Mouse (Mus musculus): ENCODE measurements at regions not wholly inside any gene's neighbourhood (a gene's known extent, or its start where the extent isn't known, plus 50 kb on each side); places are given as distances from the start of the nearest gene placed in this dataset.

- no peak for DNase-seq (ENCODE audit: low spot score)
Observed at GRCm38 (mm10) chr8:34486433-34487096, 375.0 kb upstream of the Gm10131 start.

GRCm38 (mm10) chr8:34485905-34486304 lies 374.4 kb upstream of the Gm10131 start:
- DNase-seq (ENCODE audit: low spot score), result no peak

- DNase-seq (ENCODE audit: low spot score), result no peak
Observed at GRCm38 (mm10) chr8:34485346-34485745, 373.8 kb upstream of the Gm10131 start.

DNA sequence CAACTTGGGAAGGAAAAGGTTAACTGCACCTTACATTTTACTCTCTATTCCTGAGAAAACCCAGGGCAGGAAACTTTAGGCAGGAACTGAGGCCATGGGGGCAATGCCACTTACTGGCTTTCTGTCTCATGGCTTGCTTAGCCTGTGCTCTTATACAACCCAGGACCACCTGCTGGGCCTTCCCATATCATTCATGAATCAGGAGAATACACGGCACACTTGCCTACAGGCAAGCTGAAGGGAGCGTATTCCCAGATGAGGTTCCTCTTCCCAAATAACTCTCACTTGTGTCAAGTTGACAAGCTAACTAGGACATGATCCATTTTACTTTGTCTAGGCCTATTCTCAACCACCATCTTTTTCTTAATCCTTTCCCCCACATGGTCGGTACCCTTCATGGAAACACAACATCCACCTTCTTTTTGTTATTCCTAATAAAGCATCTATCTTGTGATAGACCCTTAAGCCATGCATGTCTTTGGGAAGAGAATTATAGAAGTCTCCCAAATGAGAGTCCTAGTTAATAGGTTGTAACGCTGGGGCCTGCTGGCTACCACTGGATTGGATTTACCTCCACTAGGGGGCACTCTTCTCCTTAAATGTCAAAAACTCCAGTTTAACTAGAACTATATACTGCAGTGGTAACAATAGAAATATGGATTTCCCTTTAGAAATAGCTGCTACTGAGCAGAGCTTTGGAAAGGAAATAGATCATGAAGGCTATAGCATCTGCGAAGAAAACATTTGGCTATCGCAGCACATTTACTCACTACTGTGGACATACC lies 373.2 kb upstream of the Gm10131 start:
- peak; percentile 23 for DNase-seq (ENCODE audit: low spot score)

- no peak for DNase-seq (ENCODE audit: low spot score)
Observed at GRCm38 (mm10) chr8:34483212-34483611, 371.7 kb upstream of the Gm10131 start.

GRCm38 (mm10) chr8:34482676-34483075 lies 371.1 kb upstream of the Gm10131 start:
- DNase-seq (ENCODE audit: low spot score), result no peak

DNA sequence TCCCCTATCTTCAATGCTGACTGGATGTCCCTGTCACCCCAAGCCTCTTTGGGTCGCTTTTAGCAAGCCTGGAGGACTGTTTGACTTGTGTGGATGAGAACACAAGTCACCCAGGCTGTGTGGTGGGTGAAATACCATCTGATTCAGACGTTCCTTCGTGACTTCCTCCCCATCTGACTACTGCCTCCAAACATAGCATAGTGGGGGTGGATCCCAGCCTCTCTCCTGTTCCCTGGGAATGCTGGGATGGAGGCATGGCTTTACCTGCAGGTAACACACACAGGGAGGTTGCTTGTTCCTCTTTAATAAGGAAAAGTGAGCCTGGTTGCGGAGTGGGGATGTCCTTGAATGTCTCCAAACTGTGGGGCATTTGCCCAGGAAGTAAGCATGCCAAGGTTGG lies 369.0 kb upstream of the Gm10131 start:
- DNase-seq (ENCODE audit: low spot score), result no peak

DNA sequence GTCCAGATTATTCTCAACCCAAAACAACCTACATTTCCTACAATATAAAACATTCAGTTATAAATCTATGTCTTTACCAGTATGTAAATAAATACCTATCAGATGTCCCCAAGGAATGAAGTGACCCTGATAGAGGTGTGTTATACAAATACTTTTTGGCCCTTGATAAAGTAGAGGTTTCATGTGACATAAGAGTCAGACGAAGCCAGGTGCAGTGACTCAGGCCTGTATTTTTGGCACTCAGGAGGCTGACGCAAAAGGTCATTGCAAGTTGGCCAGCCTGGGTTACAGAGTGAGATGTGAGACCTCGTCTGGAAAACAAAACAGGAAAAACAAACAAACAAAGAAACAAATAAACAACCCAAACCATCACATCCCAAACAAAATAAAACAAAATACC lies 367.4 kb upstream of the Gm10131 start:
- DNase-seq (ENCODE audit: low spot score), result no peak

- DNase-seq (ENCODE audit: low spot score), result no peak
Observed at GRCm38 (mm10) chr8:34478465-34478864, 366.9 kb upstream of the Gm10131 start.

- no peak for DNase-seq (ENCODE audit: low spot score)
Observed at GRCm38 (mm10) chr8:34476146-34476820, 364.7 kb upstream of the Gm10131 start.

- DNase-seq (ENCODE audit: low spot score), result no peak
Observed at GRCm38 (mm10) chr8:34474593-34474992, 363.1 kb upstream of the Gm10131 start.

DNA sequence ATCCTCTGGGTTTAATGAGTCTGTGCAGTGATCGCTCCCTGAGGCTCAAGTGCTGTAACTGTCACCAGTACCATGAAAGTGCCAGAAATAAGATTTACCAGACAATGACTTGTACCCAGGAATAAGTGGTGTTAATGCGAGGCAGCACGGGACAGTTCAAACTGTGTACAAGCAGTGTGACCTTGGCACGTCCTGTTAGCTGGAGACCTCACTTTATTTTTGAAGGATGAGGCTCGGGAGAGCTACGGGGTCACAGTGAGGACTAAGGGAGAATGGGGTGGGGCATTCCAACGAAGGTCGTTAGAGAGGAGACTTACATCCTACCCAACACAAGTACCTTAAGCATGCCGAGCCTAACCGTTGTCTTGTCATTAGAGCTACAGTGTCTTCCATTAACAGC lies 362.2 kb upstream of the Gm10131 start:
- DNase-seq (ENCODE audit: low spot score), result no peak

- DNase-seq (ENCODE audit: low spot score), result no peak
Observed at GRCm38 (mm10) chr8:34473301-34473700, 361.8 kb upstream of the Gm10131 start.

DNA sequence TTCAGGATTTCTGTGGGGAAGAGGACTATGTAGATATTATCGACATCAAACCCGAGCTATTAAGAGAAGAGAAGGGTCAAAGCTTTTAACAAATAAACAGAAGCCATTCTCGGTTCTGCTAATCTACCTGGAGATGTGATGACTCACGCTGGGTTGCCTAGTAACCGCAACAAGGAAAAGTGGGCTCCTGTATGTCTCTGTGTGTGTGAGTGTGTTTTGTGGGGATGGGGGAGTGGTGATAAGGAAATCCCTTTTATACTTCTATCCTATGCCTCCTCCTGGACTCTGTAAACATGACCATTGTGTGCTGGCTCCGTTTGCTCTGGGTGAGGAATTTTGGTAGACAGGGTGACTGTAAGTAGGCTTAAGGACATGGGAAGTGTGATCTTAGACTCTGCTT lies 361.3 kb upstream of the Gm10131 start:
- DNase-seq (ENCODE audit: low spot score), result no peak

DNA sequence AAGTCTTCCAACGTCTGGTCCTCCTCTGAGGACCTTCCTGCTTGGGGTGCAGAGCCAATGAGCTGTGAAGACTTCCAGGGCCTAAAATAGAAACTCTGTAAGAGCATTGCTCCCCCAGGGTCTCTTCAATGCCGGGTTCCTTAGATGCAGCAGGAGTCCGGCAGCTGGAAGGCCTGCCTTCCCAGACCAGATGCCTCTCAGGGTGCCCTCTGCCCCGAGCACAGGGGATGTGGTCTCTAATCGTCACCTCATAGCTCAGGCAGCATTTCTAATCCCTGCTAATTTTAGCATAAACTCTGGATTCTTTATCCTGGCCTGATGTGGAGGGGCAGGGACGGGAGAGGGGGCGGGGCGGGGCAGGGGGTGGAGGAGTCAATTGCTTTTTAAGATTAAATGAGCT lies 360.9 kb upstream of the Gm10131 start:
- DNase-seq (ENCODE audit: low spot score), result no peak

DNA sequence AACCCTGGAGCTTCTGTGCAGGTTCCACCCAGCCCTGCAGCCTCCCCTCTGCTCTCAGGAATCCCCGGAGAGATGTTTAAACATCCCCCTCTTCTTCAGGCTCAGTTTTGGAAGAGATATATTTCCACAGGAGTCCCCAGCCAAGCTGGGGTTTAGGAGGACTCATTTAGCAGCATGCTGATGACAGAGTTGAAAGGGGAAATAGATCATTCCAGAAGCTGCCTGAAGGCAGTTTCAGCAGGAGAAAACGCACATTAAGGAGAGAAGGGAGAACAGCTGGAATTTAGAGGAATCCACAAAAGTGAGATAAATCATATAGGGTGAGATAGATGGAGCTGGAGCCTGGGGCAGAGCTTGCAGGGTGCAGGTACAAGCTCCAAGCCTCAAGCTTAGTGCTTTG lies 357.6 kb upstream of the Gm10131 start:
- no peak for DNase-seq (ENCODE audit: low spot score)

DNA sequence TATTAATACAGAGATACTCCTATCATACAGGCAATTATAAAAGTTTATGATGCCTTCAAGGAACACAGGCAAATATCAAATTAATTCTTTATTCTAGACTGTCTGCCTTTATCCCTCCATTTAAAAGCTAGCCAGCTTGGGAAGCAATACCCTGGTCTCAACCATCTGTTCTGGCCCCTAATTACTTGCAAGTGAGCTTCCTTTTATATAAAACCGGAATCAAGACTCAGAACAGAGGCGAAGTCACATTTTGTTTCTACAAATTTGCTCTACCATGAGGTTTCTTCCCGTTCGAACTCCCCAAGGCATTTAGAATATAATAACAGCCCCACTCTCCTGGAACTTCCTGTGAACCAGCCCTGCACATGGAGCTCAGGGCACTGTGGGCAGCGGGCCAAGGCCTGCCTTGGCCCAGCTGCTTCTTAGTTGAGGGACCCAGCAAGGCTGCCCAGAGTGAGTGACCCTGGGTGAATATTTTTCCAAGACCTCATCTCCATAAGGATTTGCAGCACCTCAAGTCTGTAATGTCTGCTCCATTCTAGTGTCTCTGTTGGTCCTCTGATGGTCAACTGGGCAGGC lies 355.3 kb upstream of the Gm10131 start:
- no peak for DNase-seq (ENCODE audit: low spot score)

DNA sequence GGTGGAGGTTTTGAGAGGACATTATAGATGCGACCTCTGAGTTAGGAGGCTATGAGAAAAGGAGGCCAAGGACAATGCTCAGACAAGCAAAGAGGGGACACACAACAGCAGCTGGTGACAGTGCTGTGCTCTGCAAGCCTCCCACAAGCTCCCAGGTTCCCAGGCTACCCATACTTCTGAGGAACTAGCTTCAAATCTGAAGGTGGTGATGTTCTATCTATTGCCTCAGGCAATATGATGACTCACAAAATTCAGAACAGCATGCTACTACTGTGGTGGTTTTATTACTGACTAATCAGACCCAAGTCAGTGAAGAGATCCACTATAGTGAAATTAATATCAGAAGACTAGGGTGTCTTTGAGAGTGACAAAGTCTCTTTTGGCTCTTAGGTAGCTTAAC lies 353.9 kb upstream of the Gm10131 start:
- no peak for DNase-seq (ENCODE audit: low spot score)

DNA sequence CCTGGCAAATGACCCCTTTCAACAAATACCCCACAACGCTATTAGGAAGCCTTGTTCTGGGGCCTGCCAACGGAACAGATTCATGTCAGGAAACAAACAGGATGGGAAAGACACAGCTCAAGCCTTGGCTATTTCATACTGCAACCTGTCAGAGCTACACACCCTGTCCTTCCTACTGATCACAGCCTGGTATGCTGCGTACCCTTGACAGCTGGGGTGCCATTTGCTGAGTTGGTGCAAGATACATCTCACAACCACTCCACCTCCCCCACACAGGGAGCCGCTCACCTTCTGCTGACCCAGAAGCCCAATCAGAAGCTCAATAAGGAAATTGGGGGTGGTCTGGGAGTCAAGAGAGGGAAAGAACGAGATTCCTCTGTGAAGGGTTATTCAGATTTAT lies 350.7 kb upstream of the Gm10131 start:
- DNase-seq (ENCODE audit: low spot score), result no peak

DNA sequence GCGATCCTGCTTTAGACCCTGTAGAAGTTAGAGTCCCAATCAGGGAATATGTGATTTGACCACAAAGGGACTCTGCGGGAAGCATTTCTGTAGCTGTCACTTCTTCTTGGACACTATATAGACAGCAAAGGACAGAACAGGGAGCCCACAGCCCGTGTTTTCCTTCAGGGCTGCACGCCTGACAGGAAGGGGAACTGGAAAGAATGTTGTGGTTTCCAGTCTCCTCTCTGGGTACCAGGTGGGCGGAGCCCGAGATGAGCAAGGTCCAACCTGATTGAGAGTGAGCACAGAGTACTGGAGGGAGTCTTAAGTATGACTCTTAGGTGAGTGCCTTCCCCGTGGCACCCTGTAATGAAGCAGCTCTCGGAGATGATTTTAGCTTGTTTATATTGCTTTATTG lies 346.8 kb upstream of the Gm10131 start:
- DNase-seq (ENCODE audit: low spot score), result no peak

DNA sequence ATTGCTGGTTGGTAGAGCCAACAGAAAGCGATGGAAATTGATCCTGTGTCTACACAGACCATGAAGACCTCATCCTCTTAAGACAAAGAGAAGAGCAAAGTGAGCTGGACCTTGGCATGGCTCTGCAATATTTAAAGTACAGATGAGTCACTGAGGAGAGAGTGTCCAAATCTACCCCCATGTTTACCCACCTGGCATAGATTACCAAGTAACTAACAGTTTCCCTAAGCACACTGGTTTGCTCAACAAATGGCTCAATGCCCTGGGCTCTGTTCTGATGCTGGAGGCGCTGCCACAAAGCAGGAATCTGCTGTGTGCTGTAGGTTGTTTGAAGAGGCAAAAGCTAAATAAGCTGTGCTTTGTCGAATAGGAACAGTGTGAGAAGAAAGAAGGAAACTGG lies 345.0 kb upstream of the Gm10131 start:
- DNase-seq (ENCODE audit: low spot score), result no peak

- no peak for DNase-seq (ENCODE audit: low spot score)
Observed at GRCm38 (mm10) chr8:34455376-34455775, 343.8 kb upstream of the Gm10131 start.

DNA sequence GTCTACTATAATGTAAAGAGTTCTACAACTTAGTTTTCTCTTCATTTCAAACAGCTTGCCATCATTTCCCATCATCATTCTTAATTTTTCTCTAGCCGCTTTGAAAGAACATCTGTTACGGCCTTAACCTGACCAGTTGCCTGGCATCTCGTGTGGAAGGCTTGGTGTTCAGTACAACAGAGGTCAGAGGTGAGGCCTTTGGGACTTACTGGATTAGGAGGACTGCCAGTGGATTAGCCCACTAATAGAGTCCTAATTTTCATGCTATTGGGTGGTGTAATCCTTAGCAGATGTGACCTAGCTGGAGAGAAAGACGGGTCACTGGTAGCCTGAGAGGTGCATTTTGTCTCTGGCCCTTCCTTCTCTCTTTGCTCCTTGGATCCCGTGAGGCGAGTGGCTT lies 341.3 kb upstream of the Gm10131 start:
- no peak for DNase-seq (ENCODE audit: low spot score)

Data from c-Kit-positive CD71-positive TER-119-positive erythroid progenitor cells, embryonic 14.5 days (primary cell).